Mouse (Mus musculus) gastrocnemius, postnatal 36 days (tissue): ENCODE results near the gene Ucp3. TPM values are rescaled to one million over a fixed set of nuclear protein-coding genes. Genes with fewer than 3 reads are reported as not detected.

Experiments
- DNase-seq, 2 experiments: peaks; one replicate each; pipeline ENCODE4 v3.0.0; 2022
- intact Hi-C: fragments of 180-260 bp; cut with DNase I; formaldehyde crosslinking; loops from one replicate; pipeline ENCODE4 v1.15.1; 2025
- long read RNA-seq, 2 experiments: library from polyadenylated mRNA; stranded (forward); transcript quantifications; one replicate each; pipeline ENCODE4 v2.0.0; 2021
- total RNA-seq, 2 experiments: library from RNA; stranded (reverse); gene quantifications; 2 replicates each; pipeline ENCODE4 v1.2.3; 2021

The Ucp3 gene
- 100 to 1,000 TPM; 173 to 239 TPM for total RNA-seq
- long read RNA-seq, experiment 1, transcript Ucp3-201 (7 exons, 2,448 nt) = major isoform, 49 of 112 reads
- long read RNA-seq, experiment 1, partial matches to known transcripts = 9 of 112 reads
- long read RNA-seq, experiment 1, other reads (novel, unspliced or antisense) = 54 of 112 reads
- long read RNA-seq, experiment 2, transcript Ucp3-201 (7 exons, 2,448 nt) = major isoform, 55 of 129 reads
- long read RNA-seq, experiment 2, partial matches to known transcripts = 8 of 129 reads
- long read RNA-seq, experiment 2, other reads (novel, unspliced or antisense) = 62 of 129 reads

DNA sequence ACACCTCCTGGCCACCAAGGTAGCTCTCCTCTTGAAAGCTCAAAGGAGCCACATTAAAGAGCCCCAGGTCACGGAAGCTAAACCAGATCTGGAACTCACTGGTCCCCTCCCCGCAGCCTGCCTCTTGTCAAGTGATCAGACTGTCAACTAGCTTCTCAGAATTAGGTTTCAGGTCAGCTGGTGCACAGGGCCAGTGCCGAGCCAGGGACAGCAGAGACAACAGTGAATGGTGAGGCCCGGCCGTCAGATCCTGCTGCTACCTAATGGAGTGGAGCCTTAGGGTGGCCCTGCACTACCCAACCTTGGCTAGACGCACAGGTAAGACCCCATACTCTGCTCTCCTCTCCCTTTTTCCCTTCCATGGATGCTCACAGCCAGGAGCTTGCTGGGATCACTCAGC is at the start of gene Ucp3:
Gene Ucp3, plus strand, starts transcription at position 214 of the 400 bp plus-strand sequence.
- peak; percentile 47 to 58 for DNase-seq
- intact Hi-C loops = no loop called here

DNA sequence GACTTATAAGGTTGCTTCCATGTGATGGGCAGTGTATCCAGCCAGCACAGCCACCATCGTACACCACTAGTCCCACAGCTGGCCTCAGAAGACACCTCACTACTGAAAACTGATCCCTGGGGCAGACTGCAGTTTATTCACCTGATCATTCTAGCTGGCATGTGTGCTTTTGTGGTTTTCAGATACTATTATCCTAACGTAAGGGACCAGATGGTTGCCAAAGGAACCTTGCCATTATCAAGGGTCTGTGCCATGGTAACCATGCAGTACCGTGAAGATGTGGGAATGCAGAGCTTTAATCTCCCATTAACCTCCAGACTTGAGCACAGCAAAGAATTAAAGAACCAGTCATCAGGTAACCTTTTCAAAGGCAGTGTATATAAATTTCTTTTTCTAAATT is 47.0 kb upstream of the Ucp3 start:
- DNase-seq = no peak
- intact Hi-C loops = loop anchor here (5.0 kb wide), 1 partner anchor 72 kb away; no protein-coding TSS in a partner anchor

DNA sequence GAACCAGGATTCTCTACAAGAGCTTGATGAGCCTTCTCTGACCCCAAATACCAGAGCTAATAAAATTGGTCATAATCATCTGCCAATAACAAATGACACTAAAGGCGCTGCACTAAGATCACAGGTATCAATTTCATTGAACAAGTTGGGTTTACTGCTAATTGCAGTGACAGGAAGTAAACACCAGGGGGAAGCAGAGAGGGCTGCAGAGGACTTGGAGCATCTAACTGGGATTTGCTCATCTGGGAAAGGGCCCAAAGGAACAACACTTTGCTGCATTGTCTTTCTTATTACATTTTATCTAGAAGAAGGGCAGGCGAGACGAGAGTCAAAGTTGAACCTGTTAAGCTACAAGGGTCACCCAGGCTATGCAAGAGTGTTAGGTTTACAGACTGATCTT is 43.7 kb upstream of the Ucp3 start:
- peak in 1 of 2 experiments; percentile 61 for DNase-seq
- intact Hi-C loops = loop anchor here (5.0 kb wide), 1 partner anchor 68 kb away; no protein-coding TSS in a partner anchor

DNA sequence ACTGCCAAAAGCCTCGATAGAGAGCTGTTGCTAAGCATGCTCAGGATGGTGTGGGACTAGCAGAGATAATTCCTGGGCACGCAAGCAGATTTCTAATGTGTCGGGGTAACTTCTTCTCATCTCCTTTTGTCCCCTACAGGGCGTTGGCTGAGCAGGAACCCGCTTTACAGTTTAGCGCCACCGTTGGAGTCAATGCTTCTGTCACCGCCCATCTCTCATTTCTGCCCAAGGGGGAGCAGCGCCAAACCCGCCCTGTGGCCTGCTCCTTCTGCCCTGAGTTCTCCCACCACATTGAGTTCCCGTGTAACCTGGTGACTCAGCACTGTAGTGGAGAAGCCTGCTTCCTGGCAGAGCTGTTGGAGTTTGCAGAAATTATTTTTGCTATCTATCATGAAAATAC is 42.9 kb upstream of the Ucp3 start:
- intact Hi-C loops = loop anchor here (5.0 kb wide), 2 partner anchors 47 to 67 kb away; no protein-coding TSS in a partner anchor
- DNase-seq = peak in 1 of 2 experiments; percentile 18

DNA sequence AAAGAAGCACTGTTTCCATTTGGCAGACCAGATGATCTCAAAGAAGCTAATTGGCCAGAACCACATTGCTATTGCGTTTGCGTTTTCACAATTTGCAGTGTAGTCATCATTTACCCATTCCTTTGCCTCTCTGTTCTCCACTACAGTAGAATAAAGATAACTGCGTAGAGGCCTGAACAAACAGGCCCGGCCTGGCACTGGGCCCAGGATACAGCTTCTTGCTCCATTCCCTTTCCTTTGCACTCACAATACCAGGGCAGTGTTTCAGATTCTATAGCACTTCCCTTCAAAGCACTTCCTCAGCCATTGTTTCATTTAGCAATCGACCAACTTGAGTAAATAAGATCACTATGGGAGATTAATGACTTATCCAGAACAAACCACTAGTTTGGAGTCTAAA is 41.7 kb upstream of the Ucp3 start:
- intact Hi-C loops = loop anchor here (5.0 kb wide), 1 partner anchor 46 kb away; no protein-coding TSS in a partner anchor
- no peak for DNase-seq

DNA sequence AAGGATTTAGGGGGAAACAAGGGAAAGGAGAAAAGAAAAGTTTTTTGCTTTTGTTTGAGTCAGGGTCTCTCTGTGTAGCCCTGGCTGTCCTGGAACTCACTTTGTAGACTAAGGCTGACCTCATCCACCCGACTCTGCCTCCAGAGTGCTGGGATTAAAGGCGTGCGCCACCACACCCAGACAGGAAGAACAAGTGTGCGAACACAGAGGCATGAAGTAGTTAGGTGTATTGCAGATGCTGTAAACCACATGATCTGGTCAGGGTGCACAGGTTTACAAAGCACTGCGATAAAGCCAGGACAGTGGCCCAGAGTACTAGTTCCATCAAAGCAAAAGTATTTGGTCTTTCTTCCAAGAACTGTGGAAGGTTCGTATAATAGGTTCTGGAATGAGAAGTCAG is 39.5 kb upstream of the Ucp3 start:
- DNase-seq = no peak
- intact Hi-C loops = loop anchor here (5.0 kb wide), 1 partner anchor 44 kb away; no protein-coding TSS in a partner anchor

DNA sequence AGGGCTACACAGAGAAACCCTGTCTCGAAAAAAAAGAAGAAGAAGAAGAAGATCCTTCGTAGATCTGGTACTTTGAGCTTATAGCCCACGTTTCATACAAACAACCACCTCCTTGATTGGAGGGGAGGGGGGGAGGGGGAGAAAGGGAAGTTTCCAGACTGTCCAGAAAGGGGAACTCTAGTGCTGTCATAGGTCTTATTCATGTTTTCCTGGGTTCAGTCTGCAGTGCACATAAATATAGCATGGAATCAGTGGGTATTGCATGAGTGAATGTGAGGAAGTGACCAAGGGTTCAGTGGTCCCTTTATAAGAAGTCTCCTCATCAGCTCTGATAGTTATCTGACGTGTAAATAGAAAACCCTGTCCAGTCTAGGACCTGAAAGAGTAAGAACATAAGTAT is 29.1 kb upstream of the Ucp3 start:
- no peak for DNase-seq
- intact Hi-C loops = no loop called here

DNA sequence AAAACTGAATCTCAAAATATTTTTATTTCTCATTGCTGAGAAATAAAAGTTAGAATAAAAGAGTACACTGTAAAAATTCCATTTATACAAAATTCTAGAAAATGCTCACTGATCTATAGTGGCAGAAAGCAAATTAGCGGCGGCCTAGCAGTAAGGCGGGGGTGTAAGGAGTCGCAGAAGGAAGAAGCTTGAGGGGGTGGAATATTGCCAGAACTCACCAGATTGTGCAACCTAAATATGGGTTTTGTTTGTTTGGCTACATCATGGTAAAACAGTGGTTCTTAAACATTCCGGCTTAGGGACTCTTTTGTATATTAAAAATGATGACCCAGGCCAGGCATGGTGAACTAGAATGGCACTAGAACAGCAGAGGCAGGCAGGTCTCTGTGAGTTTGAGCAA is 26.5 kb upstream of the Ucp3 start:
- intact Hi-C loops = no loop called here
- DNase-seq = no peak

DNA sequence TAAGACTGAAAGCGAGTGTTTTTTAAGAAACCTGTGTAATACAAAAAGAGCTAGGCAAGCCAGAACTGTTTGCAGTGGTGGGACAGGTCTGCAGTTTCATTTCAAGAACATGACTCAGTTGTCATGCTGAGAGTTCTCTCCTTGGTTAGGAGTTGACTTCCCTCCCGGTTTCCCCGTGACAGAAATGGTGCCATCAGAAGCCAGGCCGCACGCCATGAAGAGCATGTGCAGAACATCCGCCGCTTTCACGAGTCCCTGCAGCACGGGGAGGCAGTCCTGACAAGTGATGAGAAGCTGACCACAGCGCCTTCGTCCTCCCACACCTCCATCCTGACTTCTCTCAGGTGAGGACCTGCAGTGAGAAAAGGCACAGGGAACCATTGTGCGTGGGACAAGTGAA is 24.3 kb upstream of the Ucp3 start:
- intact Hi-C loops = no loop called here
- DNase-seq = no peak

DNA sequence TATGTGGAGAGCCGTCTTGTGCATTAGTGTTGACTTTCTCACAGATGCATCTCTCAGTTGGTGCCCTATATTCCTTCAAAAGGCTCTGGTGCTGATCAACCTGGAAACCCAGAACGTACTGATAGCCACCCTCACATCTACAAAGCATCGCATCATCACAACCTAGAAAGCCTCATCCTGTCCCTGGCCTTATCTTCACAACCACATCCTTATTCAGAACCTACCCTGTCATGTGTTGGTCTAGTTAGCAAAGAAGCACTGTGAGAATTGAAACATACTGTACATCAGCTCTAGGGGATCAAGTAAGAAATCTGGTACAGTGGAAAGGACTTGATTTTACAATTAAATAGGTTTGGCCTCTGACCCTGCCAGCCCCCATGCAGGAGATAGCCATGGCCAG is 23.8 kb upstream of the Ucp3 start:
- intact Hi-C loops = no loop called here
- no peak for DNase-seq

DNA sequence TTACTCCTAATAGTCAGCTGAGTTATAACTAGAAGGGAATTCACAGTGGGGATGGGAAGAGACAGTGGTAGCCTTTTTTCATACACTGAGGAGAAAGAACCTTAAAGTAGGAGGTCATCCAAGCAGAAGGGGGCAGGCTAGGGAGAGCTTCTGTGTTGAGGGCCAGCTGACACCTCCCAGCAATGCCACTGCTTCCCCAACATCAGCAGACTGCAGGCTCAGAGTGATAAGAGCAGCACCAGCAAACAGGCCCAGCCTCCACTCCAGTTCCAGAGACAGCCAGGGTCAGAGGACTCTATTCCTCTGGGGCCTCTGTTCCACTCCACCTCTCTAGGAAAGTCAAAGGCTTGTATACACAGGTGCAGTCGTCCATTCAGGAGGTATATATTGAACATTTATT is 14.6 kb upstream of the Ucp3 start:
- DNase-seq = no peak
- intact Hi-C loops = no loop called here

DNA sequence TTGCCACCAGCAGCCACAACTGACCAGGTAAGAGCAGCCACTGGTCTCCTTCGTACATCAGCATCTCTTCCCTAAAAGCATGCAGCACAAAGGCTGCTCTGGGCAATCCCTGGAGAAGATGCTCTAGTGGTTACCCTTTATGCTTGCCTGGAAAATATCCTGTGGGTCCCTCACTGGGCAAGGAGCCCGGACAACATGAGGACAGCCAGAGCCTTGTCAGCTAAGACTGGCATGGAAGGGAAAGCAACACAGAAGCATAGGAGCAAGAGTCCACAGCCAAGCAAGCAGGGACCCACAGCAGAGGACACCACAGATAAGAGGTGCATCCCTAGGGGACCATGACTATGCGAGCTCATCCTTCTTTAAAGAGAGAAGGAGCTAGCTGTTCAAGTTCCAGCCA is 12.9 kb upstream of the Ucp3 start:
- no peak for DNase-seq
- intact Hi-C loops = no loop called here

DNA sequence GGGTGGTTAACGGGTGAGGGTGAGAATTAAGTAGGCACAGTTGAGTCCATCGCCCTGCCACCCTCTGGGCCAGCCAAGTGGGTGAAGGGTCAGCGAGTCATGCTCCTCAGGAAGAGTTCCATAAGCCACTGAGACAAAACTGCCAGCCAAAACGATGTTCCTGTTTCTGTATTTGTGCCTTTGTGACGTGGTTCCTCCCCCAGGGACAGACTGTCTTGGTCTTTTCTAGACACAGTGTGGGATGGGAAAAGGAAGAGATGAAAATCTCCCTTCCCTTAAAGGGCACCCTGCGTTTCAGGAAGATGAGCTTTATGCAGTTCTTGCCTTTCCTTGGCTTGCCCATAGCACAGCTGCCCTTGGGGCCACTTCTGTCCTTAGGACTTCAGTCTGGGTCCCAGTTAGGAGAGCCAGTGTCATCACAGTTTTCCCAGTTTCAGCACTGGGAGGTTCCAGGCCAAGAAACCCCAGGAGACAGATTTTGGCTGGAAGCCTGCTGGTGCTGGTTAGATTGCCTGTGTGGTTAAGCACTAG is 11.1 kb upstream of the Ucp3 start:
- peak; percentile 66 to 79 for DNase-seq
- intact Hi-C loops = no loop called here

DNA sequence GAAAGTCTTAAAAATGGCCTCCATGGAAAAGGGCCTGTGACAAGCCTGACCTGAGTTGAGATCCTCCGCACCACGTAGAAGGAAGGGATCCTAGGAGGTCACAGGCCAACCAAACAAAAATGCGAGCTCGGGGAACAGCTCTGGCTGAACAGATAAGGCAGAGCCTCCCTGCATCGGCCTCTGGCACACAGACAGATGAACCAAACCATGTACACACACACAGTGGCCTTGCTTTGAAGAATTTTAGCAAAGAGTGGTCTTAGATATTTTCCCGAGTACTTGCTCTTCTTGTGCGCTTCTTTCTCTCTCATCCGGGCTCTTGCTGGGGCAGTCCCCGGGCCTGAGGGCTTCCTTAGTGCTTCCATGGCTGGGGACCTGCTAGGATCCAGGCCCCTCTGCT is 9.6 kb upstream of the Ucp3 start:
- intact Hi-C loops = no loop called here
- no peak for DNase-seq

DNA sequence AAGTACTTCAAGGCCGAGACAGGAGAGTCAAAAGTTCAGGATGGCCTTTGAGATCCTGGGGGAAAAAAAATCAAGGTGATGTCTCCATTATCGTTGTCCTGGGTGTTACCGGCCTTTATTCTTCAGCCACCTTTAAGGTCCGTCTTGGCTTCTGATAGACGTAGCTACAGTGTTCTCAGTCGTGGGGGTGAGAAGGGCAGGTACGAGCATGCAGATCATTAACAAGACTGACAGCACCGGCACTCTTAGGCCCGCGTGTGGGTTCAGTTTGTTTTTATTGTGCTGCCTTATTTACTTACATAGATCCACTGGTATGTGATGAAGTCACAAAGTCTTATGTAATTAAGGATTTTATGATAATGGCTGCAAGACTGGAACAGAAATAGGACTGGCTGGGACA is 9.0 kb upstream of the Ucp3 start:
- intact Hi-C loops = no loop called here
- DNase-seq = no peak

DNA sequence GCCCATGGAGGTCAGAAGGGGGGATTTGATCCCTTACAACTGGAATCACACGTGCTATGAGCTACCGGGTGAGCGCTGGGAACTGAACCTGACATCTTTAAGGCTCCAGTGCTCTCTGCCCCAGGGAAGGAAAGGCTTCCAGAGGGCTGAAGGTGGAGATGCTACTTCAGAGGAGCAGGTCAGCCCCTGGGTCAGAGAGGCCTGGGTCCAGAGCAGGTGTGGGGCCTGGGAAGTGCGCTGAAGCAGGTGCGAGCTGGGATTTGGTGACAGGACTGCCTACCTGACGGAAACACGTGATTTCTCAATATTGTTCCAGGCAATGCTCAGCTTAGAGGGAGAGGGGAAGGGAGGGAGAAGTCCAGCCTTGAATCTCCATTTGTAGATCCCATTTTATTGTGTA is 8.5 kb upstream of the Ucp3 start:
- intact Hi-C loops = no loop called here
- no peak for DNase-seq

DNA sequence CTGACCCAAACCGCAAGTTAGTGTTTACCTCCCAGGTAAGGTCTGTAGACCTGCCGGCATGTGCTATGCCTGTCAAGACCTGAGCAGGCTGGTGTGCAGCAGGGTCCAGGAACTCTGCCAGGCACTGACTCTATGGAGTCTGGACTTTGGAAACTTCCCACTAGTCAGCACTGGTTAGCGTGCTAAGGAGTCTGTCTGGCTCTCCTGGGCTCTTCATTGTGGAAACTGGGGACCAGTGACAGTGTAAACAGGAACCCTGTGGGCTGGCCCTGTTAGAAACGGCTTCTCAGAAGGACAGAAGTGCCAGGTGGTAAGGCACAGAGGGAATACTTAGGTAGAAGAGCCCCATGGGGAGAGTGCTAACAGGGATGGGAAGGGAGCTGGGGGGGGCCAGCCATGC is 7.5 kb upstream of the Ucp3 start:
- no peak for DNase-seq
- intact Hi-C loops = no loop called here

DNA sequence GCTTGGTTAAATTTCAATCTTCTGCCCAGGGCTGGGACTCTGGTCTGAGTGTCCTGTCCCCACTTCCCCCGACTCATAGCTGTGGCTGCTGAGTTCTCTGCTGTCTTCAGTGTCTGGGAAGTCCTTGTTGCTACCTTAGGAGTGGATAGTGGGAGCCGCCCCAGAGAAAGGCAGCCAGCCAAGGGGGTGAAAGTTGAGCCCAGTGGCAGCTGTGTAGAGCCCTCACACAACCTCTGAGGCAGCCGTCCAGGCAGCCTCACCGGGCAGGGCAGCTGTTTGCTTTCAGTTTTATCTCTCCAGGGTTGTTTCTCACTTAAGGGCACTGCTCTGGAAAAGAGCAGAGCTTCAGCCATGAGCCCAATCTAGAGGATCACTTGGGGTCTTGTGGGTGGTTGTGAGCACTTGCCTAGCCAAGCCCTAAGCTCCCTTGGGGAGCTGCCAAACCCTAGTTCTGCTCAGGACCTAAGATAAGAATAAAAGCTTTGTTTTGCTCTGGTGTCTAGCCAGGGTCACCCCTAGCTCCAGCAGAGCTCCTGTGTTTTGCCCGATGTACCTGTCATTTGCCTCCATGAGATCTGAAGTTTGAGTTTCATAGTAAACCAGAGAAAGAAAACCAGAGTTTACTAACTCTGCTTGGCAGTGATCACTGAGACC is 7.0 kb upstream of the Ucp3 start:
- intact Hi-C loops = no loop called here
- DNase-seq = peak; percentile 92 to 93

DNA sequence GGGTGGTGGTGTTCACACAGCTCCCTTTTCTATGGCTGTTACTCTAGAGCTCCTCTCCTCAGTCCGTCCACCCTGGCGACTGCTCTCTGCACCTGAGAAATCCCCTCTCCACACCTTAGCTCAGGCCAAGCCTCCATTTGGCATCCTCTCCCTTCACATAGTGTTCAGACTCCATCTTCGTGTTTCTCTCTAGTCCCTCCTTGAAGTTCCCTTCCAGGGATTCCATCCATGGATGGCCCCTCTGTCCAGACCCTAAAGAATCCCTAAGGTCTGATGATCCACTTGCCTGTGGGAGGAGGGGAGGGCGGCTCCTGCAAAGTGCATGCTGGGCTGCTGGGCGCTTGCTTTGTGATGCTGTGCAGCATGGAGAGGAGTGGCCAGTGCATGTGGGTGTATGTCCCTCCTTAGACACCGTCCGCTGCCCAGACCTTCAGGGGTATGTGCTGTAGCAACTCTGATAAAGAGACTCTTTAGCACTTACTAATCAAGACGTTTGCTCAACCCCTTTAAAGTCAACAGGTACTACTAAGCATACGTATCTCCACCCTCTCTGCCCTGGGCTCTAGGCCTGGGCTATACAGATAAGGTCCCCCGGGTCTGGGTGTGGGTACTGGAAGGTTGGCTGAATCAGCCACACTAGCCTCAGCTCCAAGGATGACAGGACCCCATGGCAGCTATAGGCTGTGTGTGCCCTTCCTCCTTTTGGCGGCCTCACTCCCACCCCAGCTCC is 5.8 kb upstream of the Ucp3 start:
- no peak for DNase-seq
- intact Hi-C loops = no loop called here

DNA sequence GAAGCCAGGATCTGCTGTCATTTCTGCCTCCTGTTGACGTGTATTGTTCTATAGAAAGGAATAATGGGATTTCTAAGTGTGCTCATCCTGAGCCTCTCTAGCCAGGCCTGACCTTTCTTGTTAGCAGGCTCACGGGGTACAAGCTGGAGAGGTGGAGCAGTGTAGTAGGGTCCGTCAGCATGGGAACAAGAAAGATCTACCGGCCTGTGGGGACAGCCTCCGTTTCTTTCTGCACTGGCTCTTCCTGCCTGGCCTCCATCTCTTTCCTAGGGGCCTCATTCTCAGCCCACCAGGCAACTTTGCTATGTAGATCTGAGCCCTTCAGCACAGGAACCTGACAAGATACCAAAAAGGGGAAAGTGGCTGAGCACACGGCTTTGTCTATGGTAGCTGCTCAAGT is 4.0 kb upstream of the Ucp3 start:
- no peak for DNase-seq
- intact Hi-C loops = no loop called here

DNA sequence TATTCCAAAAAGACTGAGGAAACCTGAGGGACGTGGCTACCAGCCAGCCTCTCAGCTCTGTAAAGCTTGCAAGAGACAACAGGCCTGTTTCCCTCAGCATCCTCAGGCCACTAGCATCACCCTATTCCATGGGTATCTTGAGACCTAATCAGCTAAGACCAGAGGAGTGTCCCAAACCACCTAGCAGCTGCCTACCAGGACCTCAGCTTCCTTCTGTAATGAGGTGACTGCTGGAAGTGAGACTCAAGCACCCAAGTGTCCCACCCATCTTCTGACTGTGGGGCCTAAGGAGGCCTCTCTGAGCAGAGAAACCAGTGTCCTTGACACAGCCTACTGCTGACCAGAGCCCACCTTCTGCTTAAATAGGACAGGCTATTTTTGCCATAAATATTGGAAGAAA is 3.3 kb upstream of the Ucp3 start:
- no peak for DNase-seq
- intact Hi-C loops = no loop called here
